Mouse (Mus musculus): ENCODE measurements around the gene Trim11. TPM values are rescaled to one million over a fixed set of nuclear protein-coding genes. Genes with fewer than 3 reads are reported as not detected.

Gene Trim11
- polyA plus RNA-seq, 1 experiment from 2014 or later, result 26.4 TPM

DNA sequence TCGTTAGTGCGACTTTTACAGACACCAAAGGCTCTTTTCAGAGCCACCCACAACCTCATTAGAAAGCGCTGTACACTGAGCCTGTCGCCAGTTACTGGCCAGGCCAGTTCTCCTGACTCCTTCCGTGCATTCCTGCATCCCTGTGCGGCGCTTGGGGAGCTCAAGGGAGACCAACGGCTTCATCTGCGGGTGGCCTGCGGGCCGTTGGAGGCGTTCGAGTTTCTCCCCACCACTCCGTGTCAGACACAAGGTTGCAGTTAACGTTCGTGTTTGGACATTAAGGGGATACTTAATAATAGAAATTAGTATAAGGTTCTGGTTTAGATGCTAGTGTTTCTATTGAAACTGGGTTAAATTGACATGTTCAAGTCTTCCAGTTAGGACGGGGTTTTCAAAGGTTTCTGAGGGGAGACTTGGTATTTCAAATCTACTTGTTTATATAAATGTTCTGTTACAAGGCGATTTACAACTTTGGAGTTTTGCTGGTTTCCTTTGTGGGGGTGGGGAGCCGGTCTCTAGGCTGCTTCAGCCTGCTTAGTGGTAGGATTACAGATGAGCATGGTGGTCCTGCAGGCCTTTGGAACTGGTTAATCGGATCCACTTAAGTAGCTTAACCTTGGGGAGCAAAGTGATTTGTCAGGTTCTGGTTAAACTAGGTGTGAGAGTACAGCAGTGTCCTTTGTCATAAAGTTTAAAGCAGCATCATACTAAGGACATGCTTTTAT, 22.6 kb upstream of the Trim11 start:
- Histone ChIP-seq H3K4me3 (replicated peaks; ENCODE audit: low read length) (peak overlapping the region; percentile 99), H3K27ac (ENCODE audit: low read length) (peak overlapping the region; percentile 100), H3K4me2 (ENCODE audit: low read length) (peak overlapping the region; percentile 91), H3K9ac (replicated peaks; ENCODE audit: low read depth, low read length) (peak overlapping the region; percentile 95), H3K9me3 (ENCODE audit: control insufficient read depth, low read length) (no peaks in the 10 kb centered on the region), H3K4me1 (replicated peaks; ENCODE audit: control insufficient read depth, insufficient read depth, low read length) (peaks cover 58% of the 10 kb centered on the region), H3K36me3 (ENCODE audit: control insufficient read depth, insufficient read depth) (no peaks in the 10 kb centered on the region), H3K27me3 (replicated peaks; ENCODE audit: control insufficient read depth, insufficient read depth, low read length) (no peaks in the 10 kb centered on the region)
- under 1% methylated on average over 20 of the region's 20 CpGs for WGBS
- peak; percentile 9 for ATAC-seq

DNA sequence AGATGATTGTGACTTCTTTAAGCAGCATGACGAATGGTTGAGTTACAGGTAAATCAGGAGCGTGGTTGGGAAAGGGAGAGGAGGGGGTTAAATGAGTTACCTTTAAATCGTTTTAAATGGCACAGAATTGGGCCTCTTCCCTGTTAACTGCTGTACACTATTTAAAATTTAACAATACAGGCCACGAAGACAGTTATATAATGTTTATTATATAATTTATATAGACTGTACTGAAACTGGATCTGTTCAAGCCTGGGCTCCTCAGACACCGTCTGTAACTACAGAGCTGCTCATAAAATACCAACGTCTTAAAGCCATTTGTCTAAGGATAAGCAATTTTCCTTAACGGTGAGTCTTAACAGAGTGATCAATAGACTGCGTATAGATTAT, 22.0 kb upstream of the Trim11 start:
- no peaks in the 10 kb centered on the region for H3K27me3 ChIP-seq (replicated peaks; ENCODE audit: control insufficient read depth, insufficient read depth, low read length)
- no peak overlapping the region for H3K27ac ChIP-seq (ENCODE audit: low read length)
- WGBS, result 9% methylated on average over 8 of the region's 8 CpGs
- H3K4me3 ChIP-seq (replicated peaks; ENCODE audit: low read length), result peak overlapping the region; percentile 99
- H3K4me2 ChIP-seq (ENCODE audit: low read length), result peak overlapping the region; percentile 91
- H3K36me3 ChIP-seq (ENCODE audit: control insufficient read depth, insufficient read depth), result no peaks in the 10 kb centered on the region
- ATAC-seq, result no peak
- H3K9ac ChIP-seq (replicated peaks; ENCODE audit: low read depth, low read length), result peak overlapping the region; percentile 95
- H3K9me3 ChIP-seq (ENCODE audit: control insufficient read depth, low read length), result no peaks in the 10 kb centered on the region
- peaks cover 57% of the 10 kb centered on the region for H3K4me1 ChIP-seq (replicated peaks; ENCODE audit: control insufficient read depth, insufficient read depth, low read length)

DNA sequence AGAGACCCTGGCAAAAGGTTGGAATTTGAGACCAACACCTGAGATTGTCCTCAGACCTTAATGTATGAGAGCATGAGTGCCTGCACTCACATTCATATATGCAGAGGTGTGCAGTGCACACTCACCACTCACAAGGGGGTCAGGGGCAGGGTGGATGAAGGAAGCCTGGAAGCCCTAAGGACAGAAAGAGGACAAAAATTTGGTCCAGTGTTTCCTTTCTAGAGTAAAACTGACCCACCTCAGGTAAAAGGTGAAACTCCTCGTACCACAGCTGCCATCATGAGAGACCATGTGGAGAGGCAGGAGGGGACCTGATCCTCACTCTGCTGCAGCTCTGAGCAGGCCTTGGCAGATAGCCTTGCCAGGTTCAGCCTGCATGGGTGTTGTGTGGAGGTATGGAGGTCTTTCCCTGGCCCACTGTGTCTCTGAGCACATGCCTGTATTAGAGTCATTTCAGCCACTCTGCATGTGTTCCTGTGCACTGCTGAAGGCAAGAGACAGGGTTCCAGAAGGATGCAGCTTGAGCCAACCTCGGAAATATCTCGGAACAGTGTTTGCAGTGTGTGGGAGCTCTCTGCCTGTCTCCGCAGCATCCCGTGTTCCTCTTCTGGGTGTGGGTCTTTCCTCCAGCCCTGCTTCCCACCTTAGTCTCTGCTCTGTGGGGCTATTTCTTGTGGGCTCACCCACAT, 20.5 kb upstream of the Trim11 start:
- Histone ChIP-seq H3K27ac (ENCODE audit: low read length) (peak overlapping the region; percentile 29), H3K4me1 (replicated peaks; ENCODE audit: control insufficient read depth, insufficient read depth, low read length) (peaks cover 43% of the 10 kb centered on the region), H3K4me3 (replicated peaks; ENCODE audit: low read length) (peak overlapping the region; percentile 99), H3K9ac (replicated peaks; ENCODE audit: low read depth, low read length) (peak overlapping the region; percentile 95), H3K4me2 (ENCODE audit: low read length) (peak overlapping the region; percentile 91), H3K27me3 (replicated peaks; ENCODE audit: control insufficient read depth, insufficient read depth, low read length) (no peaks in the 10 kb centered on the region), H3K36me3 (ENCODE audit: control insufficient read depth, insufficient read depth) (no peaks in the 10 kb centered on the region), H3K9me3 (ENCODE audit: control insufficient read depth, low read length) (no peaks in the 10 kb centered on the region)
- no peak for ATAC-seq
- WGBS, result 62% methylated on average over 5 of the region's 5 CpGs

DNA sequence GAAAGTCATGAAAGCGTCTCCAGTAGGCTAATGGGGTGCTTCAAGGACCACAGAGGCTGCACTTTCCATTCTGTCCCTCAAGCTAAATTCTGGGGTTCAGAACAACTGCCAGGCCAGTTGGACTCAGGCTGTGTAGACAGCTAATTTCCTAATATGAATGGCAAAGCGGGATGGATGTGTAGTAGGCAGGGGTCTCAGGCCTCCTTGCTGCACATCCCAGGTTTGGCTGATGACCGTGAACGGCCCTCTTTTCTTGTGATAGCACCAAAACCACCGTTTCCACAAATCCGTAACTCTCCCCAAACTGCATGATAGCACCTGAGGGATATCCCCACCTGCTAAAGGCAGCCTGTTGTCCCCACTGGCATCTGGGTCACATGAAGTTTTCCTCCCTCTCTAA, 19.4 kb upstream of the Trim11 start:
- no peaks in the 10 kb centered on the region for H3K9me3 ChIP-seq (ENCODE audit: control insufficient read depth, low read length)
- peaks cover 38% of the 10 kb centered on the region for H3K4me1 ChIP-seq (replicated peaks; ENCODE audit: control insufficient read depth, insufficient read depth, low read length)
- no peak for ATAC-seq
- 0 out of 2 replicates have a peak overlapping the region, but pooled peaks have one; percentile 13 for H3K4me3 ChIP-seq (replicated peaks; ENCODE audit: low read length)
- no peak overlapping the region for H3K27ac ChIP-seq (ENCODE audit: low read length)
- H3K36me3 ChIP-seq (ENCODE audit: control insufficient read depth, insufficient read depth), result no peaks in the 10 kb centered on the region
- H3K4me2 ChIP-seq (ENCODE audit: low read length), result peak overlapping the region; percentile 91
- H3K9ac ChIP-seq (replicated peaks; ENCODE audit: low read depth, low read length), result no peak overlapping the region
- WGBS, result 84% methylated on average over 6 of the region's 6 CpGs
- H3K27me3 ChIP-seq (replicated peaks; ENCODE audit: control insufficient read depth, insufficient read depth, low read length), result no peaks in the 10 kb centered on the region

DNA sequence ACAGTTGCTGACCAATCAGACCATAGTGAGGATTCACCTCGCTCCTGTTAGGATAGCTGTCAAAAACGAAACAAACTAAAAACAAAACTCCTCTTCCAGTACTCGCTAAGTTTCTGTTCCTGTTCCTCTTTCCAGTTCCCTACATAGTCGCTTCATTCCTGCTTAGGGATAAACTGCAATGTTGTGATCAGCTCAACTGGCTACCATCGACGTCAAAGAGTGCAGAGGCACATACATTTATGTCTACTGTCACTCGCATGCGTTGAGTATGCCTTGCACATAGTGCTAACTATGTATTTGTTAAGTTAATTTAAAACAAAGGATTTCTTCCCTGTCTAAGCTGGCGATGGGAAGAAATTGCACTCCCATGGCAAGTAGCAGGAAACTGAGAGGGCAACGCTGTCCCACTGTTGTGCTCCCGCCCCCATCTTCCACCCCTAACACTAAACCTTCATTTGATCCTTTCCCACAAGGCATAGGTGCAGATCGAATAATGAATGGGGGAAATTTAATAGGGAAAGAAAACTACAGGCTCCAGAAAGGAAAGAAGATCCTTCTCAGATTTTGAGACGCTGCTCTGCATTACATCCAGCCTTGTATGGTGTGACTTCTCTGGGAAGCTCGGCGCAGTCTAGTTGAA, 18.6 kb upstream of the Trim11 start:
- Histone ChIP-seq H3K4me3 (replicated peaks; ENCODE audit: low read length) (peak overlapping the region; percentile 57), H3K27ac (ENCODE audit: low read length) (peak overlapping the region; percentile 77), H3K9me3 (ENCODE audit: control insufficient read depth, low read length) (no peaks in the 10 kb centered on the region), H3K4me1 (replicated peaks; ENCODE audit: control insufficient read depth, insufficient read depth, low read length) (peaks cover 41% of the 10 kb centered on the region), H3K36me3 (ENCODE audit: control insufficient read depth, insufficient read depth) (no peaks in the 10 kb centered on the region), H3K27me3 (replicated peaks; ENCODE audit: control insufficient read depth, insufficient read depth, low read length) (no peaks in the 10 kb centered on the region), H3K9ac (replicated peaks; ENCODE audit: low read depth, low read length) (peak overlapping the region; percentile 71), H3K4me2 (ENCODE audit: low read length) (peak overlapping the region; percentile 90)
- ATAC-seq, result no peak
- WGBS, result 30% methylated on average over 15 of the region's 15 CpGs

DNA sequence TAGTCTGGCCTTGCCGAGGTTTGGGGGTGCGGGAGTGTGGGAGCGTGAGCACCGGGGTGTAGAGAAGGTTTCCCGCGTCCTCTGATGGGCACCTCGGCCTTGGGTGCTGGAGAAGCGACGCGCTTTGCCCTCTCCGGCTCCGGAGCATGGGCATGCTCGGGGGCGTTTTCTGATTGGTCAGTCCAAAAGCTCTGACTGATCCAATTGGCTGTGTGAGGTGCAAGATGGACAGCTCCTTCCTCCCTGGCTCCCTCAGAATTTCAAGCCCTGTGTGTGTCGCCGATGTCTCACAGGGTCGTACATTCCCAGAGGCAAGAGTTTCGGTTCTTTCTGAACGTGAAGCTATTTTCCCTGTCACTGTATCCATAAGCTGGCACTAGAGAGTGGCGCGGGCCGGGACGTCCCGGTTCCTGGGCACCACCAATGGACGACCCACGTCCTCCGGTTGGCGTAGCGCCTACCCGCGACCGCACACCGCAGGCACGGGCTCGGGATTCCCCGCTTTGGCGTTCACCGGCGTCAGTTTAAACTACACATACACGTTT, 17.9 kb upstream of the Trim11 start:
- whole genome bisulfite sequencing, result under 1% methylated on average over 40 of the region's 40 CpGs
- no peaks in the 10 kb centered on the region for H3K9me3 ChIP-seq (ENCODE audit: control insufficient read depth, low read length)
- peak overlapping the region; percentile 77 for H3K27ac ChIP-seq (ENCODE audit: low read length)
- H3K4me2 ChIP-seq (ENCODE audit: low read length), result peak overlapping the region; percentile 90
- peak overlapping the region; percentile 57 for H3K4me3 ChIP-seq (replicated peaks; ENCODE audit: low read length)
- no peaks in the 10 kb centered on the region for H3K27me3 ChIP-seq (replicated peaks; ENCODE audit: control insufficient read depth, insufficient read depth, low read length)
- ATAC-seq, result peak; percentile 84
- H3K36me3 ChIP-seq (ENCODE audit: control insufficient read depth, insufficient read depth), result no peaks in the 10 kb centered on the region
- H3K4me1 ChIP-seq (replicated peaks; ENCODE audit: control insufficient read depth, insufficient read depth, low read length), result peaks cover 41% of the 10 kb centered on the region
- peak overlapping the region; percentile 71 for H3K9ac ChIP-seq (replicated peaks; ENCODE audit: low read depth, low read length)

DNA sequence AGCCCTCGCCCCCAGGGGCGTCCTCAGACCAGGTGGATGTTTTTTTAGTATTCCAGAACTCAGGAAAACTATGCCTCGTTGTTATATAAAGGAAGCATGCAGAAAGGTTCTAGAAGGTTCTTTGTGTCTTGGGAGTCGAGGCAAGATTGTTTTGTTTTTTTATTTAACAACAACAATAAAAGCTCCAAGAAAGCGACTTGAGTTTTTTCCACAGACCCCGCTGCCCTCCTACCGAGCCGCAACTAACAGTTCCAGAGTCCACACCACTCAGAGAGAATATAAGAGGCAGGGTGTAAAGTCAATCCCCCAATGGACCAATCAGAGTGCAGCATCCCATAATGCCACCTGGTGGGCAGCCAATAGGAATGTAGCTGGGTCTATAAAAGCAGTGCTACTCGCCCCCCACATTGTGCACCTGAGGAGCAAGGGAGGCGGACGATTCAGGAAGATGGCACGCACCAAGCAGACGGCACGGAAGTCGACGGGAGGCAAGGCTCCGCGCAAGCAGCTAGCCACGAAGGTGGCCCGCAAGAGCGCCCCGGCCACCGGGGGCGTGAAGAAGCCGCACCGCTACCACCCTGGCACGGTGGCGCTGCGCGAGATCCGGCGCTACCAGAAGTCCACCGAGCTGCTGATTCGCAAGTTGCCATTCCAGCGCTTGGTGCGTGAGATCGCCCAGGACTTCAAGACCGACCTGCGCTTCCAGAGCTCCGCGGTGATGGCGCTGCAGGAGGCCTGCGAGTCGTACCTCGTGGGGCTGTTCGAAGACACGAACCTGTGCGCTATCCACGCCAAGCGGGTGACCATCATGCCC, 16.3 kb upstream of the Trim11 start:
- H3K4me3 ChIP-seq (replicated peaks; ENCODE audit: low read length), result no peak overlapping the region
- no peaks in the 10 kb centered on the region for H3K36me3 ChIP-seq (ENCODE audit: control insufficient read depth, insufficient read depth)
- 67% methylated on average over 50 of the region's 50 CpGs for WGBS
- H3K27me3 ChIP-seq (replicated peaks; ENCODE audit: control insufficient read depth, insufficient read depth, low read length), result no peaks in the 10 kb centered on the region
- H3K9ac ChIP-seq (replicated peaks; ENCODE audit: low read depth, low read length), result no peak overlapping the region
- no peak overlapping the region for H3K27ac ChIP-seq (ENCODE audit: low read length)
- H3K4me2 ChIP-seq (ENCODE audit: low read length), result no peak overlapping the region
- ATAC-seq, result no peak
- H3K9me3 ChIP-seq (ENCODE audit: control insufficient read depth, low read length), result no peaks in the 10 kb centered on the region
- H3K4me1 ChIP-seq (replicated peaks; ENCODE audit: control insufficient read depth, insufficient read depth, low read length), result peaks cover 36% of the 10 kb centered on the region

DNA sequence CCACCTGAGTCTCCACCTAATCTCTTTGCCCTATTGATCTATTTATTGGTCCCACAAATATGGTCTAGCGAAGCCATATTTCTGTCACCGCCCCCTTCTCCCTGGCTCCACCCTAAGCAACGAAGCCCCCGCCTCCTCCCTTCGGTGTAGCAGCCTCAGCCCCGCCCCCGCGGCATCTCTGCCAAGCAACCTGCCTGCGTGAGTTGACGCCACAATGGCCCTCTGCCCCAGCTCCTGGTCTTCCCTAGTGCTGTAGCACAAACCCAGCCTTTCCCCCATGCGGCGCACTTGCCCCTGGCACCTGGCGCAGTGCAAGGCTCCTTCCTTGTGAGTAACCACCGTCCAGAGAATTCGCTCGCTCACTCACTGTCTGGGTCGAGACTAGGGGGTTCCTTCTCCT, 14.3 kb upstream of the Trim11 start:
- H3K9ac ChIP-seq (replicated peaks; ENCODE audit: low read depth, low read length), result no peak overlapping the region
- no peaks in the 10 kb centered on the region for H3K9me3 ChIP-seq (ENCODE audit: control insufficient read depth, low read length)
- H3K27me3 ChIP-seq (replicated peaks; ENCODE audit: control insufficient read depth, insufficient read depth, low read length), result no peaks in the 10 kb centered on the region
- no peak overlapping the region for H3K27ac ChIP-seq (ENCODE audit: low read length)
- peaks cover 17% of the 10 kb centered on the region for H3K4me1 ChIP-seq (replicated peaks; ENCODE audit: control insufficient read depth, insufficient read depth, low read length)
- no peaks in the 10 kb centered on the region for H3K36me3 ChIP-seq (ENCODE audit: control insufficient read depth, insufficient read depth)
- 36% methylated on average over 17 of the region's 17 CpGs for WGBS
- ATAC-seq, result no peak
- no peak overlapping the region for H3K4me3 ChIP-seq (replicated peaks; ENCODE audit: low read length)
- H3K4me2 ChIP-seq (ENCODE audit: low read length), result no peak overlapping the region
